25 mouse cellular contexts compared by ENCODE assay signal in genomic region chr14:26973089-26973488, GRCm38 (mm10). TPM values are rescaled to one million over a fixed set of nuclear protein-coding genes. Genes with fewer than 3 reads are reported as not detected.
DNase-seq lines count a peak whose midpoint lies in the region; ATAC-seq and TF ChIP-seq lines count a peak whose summit lies in the region.
"Had no signal": no experiment of that assay in that cellular context is flagged by ENCODE, and none has a peak within 500 bp of the region (broad histone marks: within the 10 kb centered on the region; RNA-seq: fewer than 3 reads in every experiment).

No protein-coding gene starts in this region.

- peak; percentile 23 for TF ChIP-seq CTCF in lung, postnatal 0 days (IDR thresholded peaks at IDR 0.05)

- H3K27me3 ChIP-seq in lung, postnatal 0 days (replicated peaks; ENCODE audit: insufficient read depth, low read length), result no peaks in the 10 kb centered on the region
- H3K27me3 ChIP-seq: embryonic facial prominence, embryonic 13.5 days; forebrain, embryonic 15.5 days; limb, embryonic 13.5 days; megakaryocyte, embryonic 14.5 days had no signal

- H3K4me1 ChIP-seq in lung, postnatal 0 days (ENCODE audit: insufficient read depth, low read depth, low read length), result no peaks in the 10 kb centered on the region

- no peak for ATAC-seq in CD4-positive, CD25-positive, alpha-beta regulatory T cell, adult 4 months
- no peak for ATAC-seq in lung, postnatal 0 days
- ATAC-seq: activated CD4-positive, CD25-positive, alpha-beta regulatory T cell, adult 4 months; forebrain, embryonic 15.5 days had no signal

- no peak for TF ChIP-seq EP300 in lung, postnatal 0 days (IDR thresholded peaks at IDR 0.05)

- no peak overlapping the region for H3K4me3 ChIP-seq in lung, postnatal 0 days (ENCODE audit: low read depth, low read length)
- H3K4me3 ChIP-seq: embryonic facial prominence, embryonic 13.5 days; forebrain, embryonic 15.5 days; limb, embryonic 13.5 days; megakaryocyte, embryonic 14.5 days had no signal

- H3K27ac ChIP-seq in lung, postnatal 0 days (ENCODE audit: low read length), result no peak overlapping the region
- H3K27ac ChIP-seq: embryonic facial prominence, embryonic 13.5 days; forebrain, embryonic 15.5 days; limb, embryonic 13.5 days had no signal

- H3K9ac ChIP-seq in lung, postnatal 0 days (replicated peaks; ENCODE audit: low read depth), result no peak overlapping the region
- H3K9ac ChIP-seq: embryonic facial prominence, embryonic 13.5 days; forebrain, embryonic 15.5 days; limb, embryonic 13.5 days had no signal

- no peak overlapping the region for H3K4me2 ChIP-seq in lung, postnatal 0 days (replicated peaks; ENCODE audit: low read depth, low read length)
- H3K4me2 ChIP-seq: embryonic facial prominence, embryonic 13.5 days; forebrain, embryonic 15.5 days; limb, embryonic 13.5 days had no signal

- no peaks in the 10 kb centered on the region for H3K36me3 ChIP-seq in lung, postnatal 0 days (ENCODE audit: insufficient read depth, low read length)
- H3K36me3 ChIP-seq: embryonic facial prominence, embryonic 13.5 days; forebrain, embryonic 15.5 days; limb, embryonic 13.5 days had no signal

- peak; percentile 31 for DNase-seq in CD4-positive, CD25-positive, alpha-beta regulatory T cell, adult 2 months (ENCODE audit: low read depth, low spot score)
- no peak for DNase-seq in lung, postnatal 0 days (ENCODE audit: low spot score)
- no peak for DNase-seq in lung, postnatal 36 days
- peak; percentile 47 for DNase-seq in R1 (ENCODE audit: low read depth, low spot score)
- no peak for DNase-seq in right cerebral cortex, postnatal 25 days
- DNase-seq in right cerebral cortex, postnatal 14 days, result no peak
- no peak for DNase-seq in adrenal gland, adult 2 months
- DNase-seq: adrenal gland, postnatal 25 days; cerebellum, adult 11 months; cerebellum, postnatal 10 days; gastrocnemius, postnatal 36 days; kidney, adult 9 months; kidney, postnatal 4 days; lung, postnatal 14 days; midbrain, embryonic 14.5 days; thymus, postnatal 25 days had no signal

- H3K9me3 ChIP-seq in lung, postnatal 0 days (ENCODE audit: low read length), result no peaks in the 10 kb centered on the region
- H3K9me3 ChIP-seq: embryonic facial prominence, embryonic 13.5 days; forebrain, embryonic 15.5 days; limb, embryonic 13.5 days; megakaryocyte, embryonic 14.5 days had no signal

- 67% methylated on average over 2 of the region's 2 CpGs for WGBS in lung, postnatal 0 days

RNA-seq across cellular contexts. Expression of gene Appl1, which starts 2.1 kb away (rescaled TPM):
- 10 to 100 TPM; 24.3 to 49.1 TPM for polyA plus RNA-seq in CD4-positive, CD25-positive, alpha-beta regulatory T cell, adult 4 months (2017; shearing (Covaris generic))
- 27.8 and 29.9 TPM in 2 replicates for polyA plus RNA-seq in lung, postnatal 0 days (2015; fragmentation: Nextera tagmentation; extraction: Ambion mirVana)
- 10 to 100 TPM; 38.7 to 49.6 TPM for total RNA-seq in adrenal gland, adult 2 months (2021)
- 2.6 TPM in 2 replicates for polyA plus RNA-seq in adrenal gland, adult 2 months (2012; rRNA removed)

RNA-seq across cellular contexts. Expression of gene Hesx1, which starts 21.1 kb away (rescaled TPM):
- 1 to 10 TPM in 1 of 2 experiments, not detected in 1; 1.8 TPM for polyA plus RNA-seq in CD4-positive, CD25-positive, alpha-beta regulatory T cell, adult 4 months (2017; shearing (Covaris generic))
- not detected in 2 replicates for polyA plus RNA-seq in lung, postnatal 0 days (2015; fragmentation: Nextera tagmentation; extraction: Ambion mirVana)
- not detected for total RNA-seq in adrenal gland, adult 2 months (2021)
- polyA plus RNA-seq in adrenal gland, adult 2 months (2012; rRNA removed), result not detected in 2 replicates
- total RNA-seq: gastrocnemius, postnatal 36 days; layer of hippocampus, postnatal 10 days; left cerebral cortex, postnatal 10 days had no signal
- polyA plus RNA-seq: forebrain, embryonic 15.5 days; midbrain, embryonic 14.5 days; neural tube, embryonic 14.5 days had no signal

Comparison
In these comparisons a context has a peak if more than half of its experiments do, and no peak if none do; other contexts are left out.
1. DNase-seq: peak in CD4-positive, CD25-positive, alpha-beta regulatory T cell, adult 2 months (single experiment) and R1 (single experiment); none in lung, postnatal 0 days (single experiment), lung, postnatal 36 days (single experiment), right cerebral cortex, postnatal 25 days (single experiment), right cerebral cortex, postnatal 14 days (single experiment) and adrenal gland, adult 2 months (single experiment).